Mouse (Mus musculus): ENCODE results near the gene B3glct. TPM values are rescaled to one million over a fixed set of nuclear protein-coding genes. Genes with fewer than 3 reads are reported as not detected.

The B3glct gene
- polyA plus RNA-seq, 1 experiment from 2014 or later: 11.0 TPM

GRCm38 (mm10) chr5:149713834-149714233 lies 35.8 kb downstream of the B3glct start:
- no peak overlapping the region for H3K9ac ChIP-seq
- 68% methylated on average over 16 of the region's 16 CpGs for WGBS
- no peak overlapping the region for H3K4me2 ChIP-seq (replicated peaks)
- no peak overlapping the region for H3K4me3 ChIP-seq (replicated peaks)
- H3K27ac ChIP-seq (replicated peaks): no peak overlapping the region
- H3K4me1 ChIP-seq: peaks cover 10% of the 10 kb centered on the region; the same call in 1 of the 2 replicates
- H3K9me3 ChIP-seq (replicated peaks): no peaks in the 10 kb centered on the region
- no peaks in the 10 kb centered on the region for H3K27me3 ChIP-seq
- ATAC-seq (ENCODE audit: insufficient number of reproducible peaks, low FRiP score, low TSS enrichment, low read depth): no peak
- no peaks in the 10 kb centered on the region for H3K36me3 ChIP-seq

- 0 out of 2 replicates have a peak overlapping the region, but pooled peaks have one; percentile 17 for H3K4me2 ChIP-seq (replicated peaks)
- WGBS: 26% methylated on average over 15 of the region's 15 CpGs
- no peak for ATAC-seq (ENCODE audit: insufficient number of reproducible peaks, low FRiP score, low TSS enrichment, low read depth)
Measured at GRCm38 (mm10) chr5:149715571-149716328, 37.7 kb downstream of the B3glct start.

GRCm38 (mm10) chr5:149716329-149716690 lies 38.3 kb downstream of the B3glct start:
- no peaks in the 10 kb centered on the region for H3K36me3 ChIP-seq
- H3K27ac ChIP-seq (replicated peaks): no peak overlapping the region
- peaks cover 10% of the 10 kb centered on the region; the same call in 1 of the 2 replicates for H3K4me1 ChIP-seq
- 39% methylated on average over 3 of the region's 3 CpGs for WGBS
- no peak overlapping the region for H3K4me2 ChIP-seq (replicated peaks)
- H3K9me3 ChIP-seq (replicated peaks): no peaks in the 10 kb centered on the region
- no peak overlapping the region for H3K4me3 ChIP-seq (replicated peaks)
- H3K27me3 ChIP-seq: no peaks in the 10 kb centered on the region
- ATAC-seq (ENCODE audit: insufficient number of reproducible peaks, low FRiP score, low TSS enrichment, low read depth): no peak
- H3K9ac ChIP-seq: no peak overlapping the region

More at GRCm38 (mm10) chr5:149715571-149716328, 37.7 kb downstream of the B3glct start:
- no peaks in the 10 kb centered on the region for H3K27me3 ChIP-seq
- H3K36me3 ChIP-seq: no peaks in the 10 kb centered on the region
- no peak overlapping the region for H3K9ac ChIP-seq
- H3K9me3 ChIP-seq (replicated peaks): no peaks in the 10 kb centered on the region
- no peak overlapping the region for H3K4me3 ChIP-seq (replicated peaks)
- H3K27ac ChIP-seq (replicated peaks): no peak overlapping the region
- peaks cover 10% of the 10 kb centered on the region; the same call in 1 of the 2 replicates for H3K4me1 ChIP-seq

- no peak overlapping the region for H3K4me3 ChIP-seq (replicated peaks)
Measured at GRCm38 (mm10) chr5:149731776-149732175, 53.7 kb downstream of the B3glct start.

GRCm38 (mm10) chr5:149737210-149737609 lies 59.2 kb downstream of the B3glct start:
- Histone ChIP-seq H3K4me1 (no peaks in the 10 kb centered on the region), H3K27me3 (no peaks in the 10 kb centered on the region), H3K9ac (no peak overlapping the region), H3K9me3 (replicated peaks) (0 out of 2 replicates have a peak, but pooled peaks cover 4% of the 10 kb centered on the region), H3K4me3 (replicated peaks) (no peak overlapping the region), H3K36me3 (peaks cover 6% of the 10 kb centered on the region; the same call in 1 of the 2 replicates), H3K27ac (replicated peaks) (no peak overlapping the region), H3K4me2 (replicated peaks) (no peak overlapping the region)
- 96% methylated on average over 1 of the region's 1 CpGs for WGBS
- no peak for ATAC-seq (ENCODE audit: insufficient number of reproducible peaks, low FRiP score, low TSS enrichment, low read depth)

More at GRCm38 (mm10) chr5:149731776-149732175, 53.7 kb downstream of the B3glct start:
- 90% methylated on average over 8 of the region's 8 CpGs for WGBS
- ATAC-seq (ENCODE audit: insufficient number of reproducible peaks, low FRiP score, low TSS enrichment, low read depth): no peak
- H3K9me3 ChIP-seq (replicated peaks): 0 out of 2 replicates have a peak, but pooled peaks cover 4% of the 10 kb centered on the region
- H3K36me3 ChIP-seq: 0 out of 2 replicates have a peak, but pooled peaks cover 14% of the 10 kb centered on the region
- H3K4me2 ChIP-seq (replicated peaks): no peak overlapping the region
- no peak overlapping the region for H3K27ac ChIP-seq (replicated peaks)
- H3K4me1 ChIP-seq: no peaks in the 10 kb centered on the region
- no peak overlapping the region for H3K9ac ChIP-seq
- H3K27me3 ChIP-seq: no peaks in the 10 kb centered on the region

GRCm38 (mm10) chr5:149740145-149740544 lies 62.1 kb downstream of the B3glct start:
- no peak overlapping the region for H3K4me2 ChIP-seq (replicated peaks)
- H3K9me3 ChIP-seq (replicated peaks): no peaks in the 10 kb centered on the region
- 92% methylated on average over 7 of the region's 7 CpGs for WGBS
- no peaks in the 10 kb centered on the region; the same call in 1 of the 2 replicates for H3K36me3 ChIP-seq
- ATAC-seq (ENCODE audit: insufficient number of reproducible peaks, low FRiP score, low TSS enrichment, low read depth): no peak
- no peak overlapping the region for H3K9ac ChIP-seq
- H3K4me3 ChIP-seq (replicated peaks): no peak overlapping the region
- no peak overlapping the region for H3K27ac ChIP-seq (replicated peaks)
- H3K27me3 ChIP-seq: no peaks in the 10 kb centered on the region
- H3K4me1 ChIP-seq: no peaks in the 10 kb centered on the region

GRCm38 (mm10) chr5:149740703-149741102 lies 62.7 kb downstream of the B3glct start:
- H3K36me3 ChIP-seq: no peaks in the 10 kb centered on the region; the same call in 1 of the 2 replicates
- H3K9me3 ChIP-seq (replicated peaks): no peaks in the 10 kb centered on the region
- no peak overlapping the region for H3K9ac ChIP-seq
- no peak for ATAC-seq (ENCODE audit: insufficient number of reproducible peaks, low FRiP score, low TSS enrichment, low read depth)
- no peaks in the 10 kb centered on the region for H3K27me3 ChIP-seq
- 87% methylated on average over 3 of the region's 3 CpGs for WGBS
- H3K4me2 ChIP-seq (replicated peaks): no peak overlapping the region
- no peak overlapping the region for H3K27ac ChIP-seq (replicated peaks)
- H3K4me3 ChIP-seq (replicated peaks): no peak overlapping the region
- no peaks in the 10 kb centered on the region for H3K4me1 ChIP-seq

- WGBS: 83% methylated on average over 9 of the region's 9 CpGs
- Histone ChIP-seq H3K9me3 (replicated peaks) (no peaks in the 10 kb centered on the region), H3K9ac (no peak overlapping the region), H3K27ac (replicated peaks) (no peak overlapping the region), H3K36me3 (no peaks in the 10 kb centered on the region; the same call in 1 of the 2 replicates), H3K27me3 (no peaks in the 10 kb centered on the region), H3K4me2 (replicated peaks) (no peak overlapping the region), H3K4me3 (replicated peaks) (no peak overlapping the region), H3K4me1 (no peaks in the 10 kb centered on the region)
- ATAC-seq (ENCODE audit: insufficient number of reproducible peaks, low FRiP score, low TSS enrichment, low read depth): no peak
Measured at GRCm38 (mm10) chr5:149742286-149742685, 64.3 kb downstream of the B3glct start.

GRCm38 (mm10) chr5:149745079-149745478 lies 67.0 kb downstream of the B3glct start:
- Histone ChIP-seq H3K4me1 (peaks cover 5% of the 10 kb centered on the region; the same call in 1 of the 2 replicates), H3K27ac (replicated peaks) (no peak overlapping the region), H3K4me2 (replicated peaks) (no peak overlapping the region), H3K9ac (no peak overlapping the region), H3K36me3 (no peaks in the 10 kb centered on the region), H3K9me3 (replicated peaks) (no peaks in the 10 kb centered on the region), H3K4me3 (replicated peaks) (no peak overlapping the region), H3K27me3 (no peaks in the 10 kb centered on the region)
- 91% methylated on average over 9 of the region's 9 CpGs for WGBS
- ATAC-seq (ENCODE audit: insufficient number of reproducible peaks, low FRiP score, low TSS enrichment, low read depth): no peak

- Histone ChIP-seq H3K27ac (replicated peaks) (peak overlapping the region; percentile 44; the same call in 1 of the 2 replicates), H3K4me2 (replicated peaks) (0 out of 2 replicates have a peak overlapping the region, but pooled peaks have one; percentile 6), H3K9ac (no peak overlapping the region), H3K9me3 (replicated peaks) (no peaks in the 10 kb centered on the region), H3K27me3 (no peaks in the 10 kb centered on the region), H3K4me3 (replicated peaks) (no peak overlapping the region), H3K4me1 (peaks cover 5% of the 10 kb centered on the region; the same call in 1 of the 2 replicates), H3K36me3 (no peaks in the 10 kb centered on the region)
- ATAC-seq (ENCODE audit: insufficient number of reproducible peaks, low FRiP score, low TSS enrichment, low read depth): peak; percentile 65
- WGBS: 53% methylated on average over 27 of the region's 27 CpGs
Measured at GRCm38 (mm10) chr5:149748640-149749580, 70.9 kb downstream of the B3glct start.

GRCm38 (mm10) chr5:149751861-149752260 lies 73.8 kb downstream of the B3glct start:
- H3K9ac ChIP-seq: no peak overlapping the region
- WGBS: 54% methylated on average over 5 of the region's 5 CpGs

More at GRCm38 (mm10) chr5:149751861-149752260, 73.8 kb downstream of the B3glct start:
- no peak overlapping the region for H3K4me2 ChIP-seq (replicated peaks)
- no peak for ATAC-seq (ENCODE audit: insufficient number of reproducible peaks, low FRiP score, low TSS enrichment, low read depth)
- H3K9me3 ChIP-seq (replicated peaks): no peaks in the 10 kb centered on the region
- no peak overlapping the region for H3K27ac ChIP-seq (replicated peaks)
- H3K4me1 ChIP-seq: peaks cover 5% of the 10 kb centered on the region; the same call in 1 of the 2 replicates
- no peak overlapping the region for H3K4me3 ChIP-seq (replicated peaks)
- H3K27me3 ChIP-seq: no peaks in the 10 kb centered on the region
- no peaks in the 10 kb centered on the region for H3K36me3 ChIP-seq

All from embryonic facial prominence, embryonic 15.5 days (tissue).